Mouse (Mus musculus): ENCODE results near the gene Amy2a1.
"Not testable (repeated sequence)": the region's sequence is repeated elsewhere in the genome, so short reads cannot be mapped to it uniquely, and the experiment has no call there.

DNA sequence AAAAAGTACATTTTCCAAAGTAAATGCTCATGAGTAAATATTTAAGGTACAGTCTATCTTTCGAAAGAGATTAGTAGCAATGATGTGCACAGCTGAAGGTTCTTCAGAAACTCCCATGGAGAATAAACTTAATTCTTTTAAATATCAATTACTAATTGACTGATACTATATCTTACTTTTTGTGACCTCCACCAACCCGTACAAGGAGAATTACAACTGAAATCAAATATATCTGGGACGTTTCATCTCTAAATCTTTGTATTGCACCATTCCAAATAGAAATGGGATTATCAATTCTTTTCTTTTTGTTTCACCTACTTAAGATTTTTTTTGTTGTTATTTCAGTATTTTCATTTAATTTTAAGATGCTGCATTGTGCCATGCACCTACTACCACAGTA lies at the start of gene Amy2a1:
- not testable (repeated sequence) for TF ChIP-seq CTCF, POLR2A (IDR thresholded peaks at IDR 0.05; ENCODE audit: insufficient read depth, low read depth, low read length)
